Mouse (Mus musculus) embryonic facial prominence, embryonic 15.5 days (tissue): ENCODE data around the gene Ndufv1. TPM values are rescaled to one million over a fixed set of nuclear protein-coding genes. Genes with fewer than 3 reads are reported as not detected.
A peak's percentile ranks its signal among the peaks of the same experiment; 100 is the strongest.
"Not testable (repeated sequence)": the region's sequence is repeated elsewhere in the genome, so short reads cannot be mapped to it uniquely, and the experiment has no call there.

ENCODE experiments used
- ATAC-seq: fragments of 200-750 bp; cut with Nextera tagmentation; 2 replicates; pipeline ENCODE4 v1.8.0; 2017; ENCODE audit warnings: low read depth, moderate TSS enrichment; ENCODE audit not compliant: insufficient number of reproducible peaks, low FRiP score, low TSS enrichment
- H3K27ac ChIP-seq: fragments of 300-500 bp; sonication (generic); replicated peaks from 2 replicates; pipeline ENCODE4 v1.5.1; 2015; ENCODE audit warnings: mild to moderate bottlenecking, inconsistent platforms
- H3K27me3 ChIP-seq: fragments of 300-500 bp; sonication (generic); 2 replicates; pipeline ENCODE4 v1.6.1; 2015; ENCODE audit warnings: inconsistent platforms
- H3K36me3 ChIP-seq: fragments of 300-500 bp; sonication (generic); 2 replicates; pipeline ENCODE4 v1.6.1; 2015; ENCODE audit warnings: mild to moderate bottlenecking, inconsistent platforms
- H3K4me1 ChIP-seq: fragments of 300-500 bp; sonication (generic); 2 replicates; pipeline ENCODE4 v1.6.1; 2015; ENCODE audit warnings: inconsistent platforms
- H3K4me2 ChIP-seq: fragments of 300-500 bp; sonication (generic); replicated peaks from 2 replicates; pipeline ENCODE4 v1.6.1; 2015; ENCODE audit warnings: mild to moderate bottlenecking, inconsistent platforms
- H3K4me3 ChIP-seq: fragments of 300-500 bp; sonication (generic); replicated peaks from 2 replicates; pipeline ENCODE4 v1.5.1; 2015; ENCODE audit warnings: mild to moderate bottlenecking, inconsistent platforms
- H3K9ac ChIP-seq: fragments of 300-500 bp; sonication (generic); 2 replicates; pipeline ENCODE4 v1.6.1; 2015; ENCODE audit warnings: inconsistent platforms
- H3K9me3 ChIP-seq: fragments of 300-500 bp; sonication (generic); replicated peaks from 2 replicates; pipeline ENCODE4 v1.6.1; 2016; ENCODE audit warnings: inconsistent platforms
- WGBS: fragments of 180-500 bp; shearing (Covaris S2); methylation state at CpG from one replicate; pipeline ENCODE4 v1.1.7; 2015; 5-methylcytosine and 5-hydroxymethylcytosine counted together
- polyA plus RNA-seq: library from polyadenylated mRNA; unstranded; fragments of >200 nt; fragmentation: Nextera tagmentation; extraction: Ambion mirVana; gene quantifications from 2 replicates; pipeline ENCODE4 v1.2.1, GENCODE M21; 2015

The Ndufv1 gene
- polyA plus RNA-seq, 1 experiment from 2014 or later: 190 TPM

GRCm38 (mm10) chr19:3990804-3991203 lies 21.8 kb downstream of the Ndufv1 start:
- Histone ChIP-seq H3K4me1 (peaks cover 11% of the 10 kb centered on the region), H3K27ac (no peak overlapping the region), H3K4me3 (no peak overlapping the region), H3K36me3 (no peaks in the 10 kb centered on the region), H3K4me2 (no peak overlapping the region), H3K9ac (no peak overlapping the region), H3K9me3 (no peaks in the 10 kb centered on the region), H3K27me3 (no peaks in the 10 kb centered on the region)
- ATAC-seq: no peak
- WGBS: 61% methylated on average over 6 of the region's 6 CpGs

GRCm38 (mm10) chr19:3988750-3989149 lies 23.9 kb downstream of the Ndufv1 start:
- no peaks in the 10 kb centered on the region for H3K9me3 ChIP-seq
- ATAC-seq: no peak
- no peaks in the 10 kb centered on the region for H3K36me3 ChIP-seq
- H3K27me3 ChIP-seq: no peaks in the 10 kb centered on the region
- no peak overlapping the region for H3K4me2 ChIP-seq
- 85% methylated on average over 4 of the region's 4 CpGs for WGBS
- no peak overlapping the region for H3K4me3 ChIP-seq
- no peak overlapping the region for H3K9ac ChIP-seq
- H3K4me1 ChIP-seq: peaks cover 14% of the 10 kb centered on the region
- no peak overlapping the region for H3K27ac ChIP-seq

- Histone ChIP-seq H3K4me1 (peaks cover 16% of the 10 kb centered on the region), H3K4me2 (no peak overlapping the region), H3K36me3 (no peaks in the 10 kb centered on the region), H3K4me3 (no peak overlapping the region), H3K9ac (no peak overlapping the region), H3K27ac (no peak overlapping the region), H3K9me3 (no peaks in the 10 kb centered on the region), H3K27me3 (no peaks in the 10 kb centered on the region)
- ATAC-seq: no peak
- 82% methylated on average over 14 of the region's 14 CpGs for WGBS
These were observed 24.5 kb downstream of the Ndufv1 start for GRCm38 (mm10) chr19:3988066-3988465.

GRCm38 (mm10) chr19:3986334-3986733 lies 26.3 kb downstream of the Ndufv1 start, which contains the start of gene Acy3:
Gene Acy3, plus strand, starts transcription at chr19:3986570.
- Histone ChIP-seq H3K9me3 (no peaks in the 10 kb centered on the region), H3K4me1 (peaks cover 16% of the 10 kb centered on the region), H3K4me2 (peak within 1 kb of the TSS; percentile 26), H3K27me3 (no peaks in the 10 kb centered on the region), H3K4me3 (no peak within 1 kb of the TSS; the same call in 1 of the 2 replicates), H3K36me3 (no peaks in the 10 kb centered on the region), H3K9ac (no peak within 1 kb of the TSS), H3K27ac (peak within 1 kb of the TSS; percentile 24; the same call in 1 of the 2 replicates)
- WGBS: 9% methylated on average over 8 of the region's 8 CpGs
- no peak for ATAC-seq

- no peak for ATAC-seq
- Histone ChIP-seq H3K36me3 (no peaks in the 10 kb centered on the region), H3K4me2 (no peak overlapping the region), H3K27me3 (no peaks in the 10 kb centered on the region), H3K9me3 (no peaks in the 10 kb centered on the region), H3K27ac (0 out of 2 replicates have a peak overlapping the region, but pooled peaks have one; percentile 24), H3K9ac (no peak overlapping the region), H3K4me3 (no peak overlapping the region), H3K4me1 (peaks cover 16% of the 10 kb centered on the region)
- 47% methylated on average over 8 of the region's 8 CpGs for WGBS
These were observed 27.3 kb downstream of the Ndufv1 start for GRCm38 (mm10) chr19:3985261-3985681.

GRCm38 (mm10) chr19:3983527-3984200 lies 28.9 kb downstream of the Ndufv1 start:
- no peak for ATAC-seq
- Histone ChIP-seq H3K9me3 (no peaks in the 10 kb centered on the region), H3K4me3 (no peak overlapping the region), H3K9ac (no peak overlapping the region), H3K4me2 (no peak overlapping the region), H3K27me3 (no peaks in the 10 kb centered on the region), H3K36me3 (no peaks in the 10 kb centered on the region), H3K4me1 (peaks cover 20% of the 10 kb centered on the region), H3K27ac (0 out of 2 replicates have a peak overlapping the region, but pooled peaks have one; percentile 6)
- WGBS: 36% methylated on average over 9 of the region's 9 CpGs

GRCm38 (mm10) chr19:3980917-3981316 lies 31.7 kb downstream of the Ndufv1 start:
- peaks cover 8% of the 10 kb centered on the region for H3K4me1 ChIP-seq
- H3K4me3 ChIP-seq: no peak overlapping the region
- no peaks in the 10 kb centered on the region for H3K9me3 ChIP-seq
- ATAC-seq: no peak
- 78% methylated on average over 9 of the region's 9 CpGs for WGBS
- no peak overlapping the region for H3K9ac ChIP-seq
- no peak overlapping the region for H3K4me2 ChIP-seq
- H3K36me3 ChIP-seq: no peaks in the 10 kb centered on the region
- no peaks in the 10 kb centered on the region for H3K27me3 ChIP-seq
- H3K27ac ChIP-seq: no peak overlapping the region

GRCm38 (mm10) chr19:3980309-3980708 lies 32.3 kb downstream of the Ndufv1 start:
- H3K4me2 ChIP-seq: no peak overlapping the region
- peak; percentile 70 for ATAC-seq
- no peak overlapping the region for H3K27ac ChIP-seq
- peaks cover 8% of the 10 kb centered on the region for H3K4me1 ChIP-seq
- no peak overlapping the region for H3K4me3 ChIP-seq
- WGBS: 11% methylated on average over 4 of the region's 4 CpGs
- H3K27me3 ChIP-seq: no peaks in the 10 kb centered on the region
- H3K9me3 ChIP-seq: no peaks in the 10 kb centered on the region
- no peak overlapping the region for H3K9ac ChIP-seq
- no peaks in the 10 kb centered on the region for H3K36me3 ChIP-seq

GRCm38 (mm10) chr19:3975866-3976265 lies 36.7 kb downstream of the Ndufv1 start:
- H3K27ac ChIP-seq: no peak overlapping the region
- H3K36me3 ChIP-seq: no peaks in the 10 kb centered on the region
- H3K9me3 ChIP-seq: no peaks in the 10 kb centered on the region
- ATAC-seq: no peak
- no peak overlapping the region for H3K4me2 ChIP-seq
- H3K4me1 ChIP-seq: peaks cover 16% of the 10 kb centered on the region
- no peak overlapping the region for H3K4me3 ChIP-seq
- 55% methylated on average over 2 of the region's 2 CpGs for WGBS
- H3K9ac ChIP-seq: no peak overlapping the region
- H3K27me3 ChIP-seq: no peaks in the 10 kb centered on the region

GRCm38 (mm10) chr19:3974608-3975007 lies 38.0 kb downstream of the Ndufv1 start:
- H3K4me1 ChIP-seq: peaks cover 12% of the 10 kb centered on the region
- H3K9ac ChIP-seq, H3K36me3 ChIP-seq, H3K4me2 ChIP-seq, ATAC-seq, H3K27me3 ChIP-seq, H3K9me3 ChIP-seq, H3K4me3 ChIP-seq, H3K27ac ChIP-seq: not testable (repeated sequence)
- 58% methylated on average over 6 of the region's 6 CpGs for WGBS

- Histone ChIP-seq H3K4me2 (peak within 1 kb of the TSS; percentile 12; the same call in 1 of the 2 replicates), H3K27me3 (no peaks in the 10 kb centered on the region), H3K27ac (peak within 1 kb of the TSS; percentile 65), H3K4me3 (no peak within 1 kb of the TSS), H3K9me3 (no peaks in the 10 kb centered on the region), H3K36me3 (no peaks in the 10 kb centered on the region), H3K4me1 (peaks cover 12% of the 10 kb centered on the region), H3K9ac (no peak within 1 kb of the TSS)
- WGBS: 19% methylated on average over 9 of the region's 9 CpGs
- peak; percentile 40; the same call in 1 of the 2 replicates for ATAC-seq
These were observed 40.4 kb downstream of the Ndufv1 start, which contains the start of gene Aldh3b2 for GRCm38 (mm10) chr19:3972229-3972628. Gene Aldh3b2, plus strand, starts transcription at chr19:3972328.

GRCm38 (mm10) chr19:3967258-3967657 lies 45.3 kb downstream of the Ndufv1 start:
- no peak for ATAC-seq
- Histone ChIP-seq H3K27ac (no peak overlapping the region), H3K36me3 (no peaks in the 10 kb centered on the region), H3K4me2 (no peak overlapping the region), H3K9ac (no peak overlapping the region), H3K9me3 (no peaks in the 10 kb centered on the region), H3K4me3 (no peak overlapping the region), H3K27me3 (no peaks in the 10 kb centered on the region), H3K4me1 (peaks cover 6% of the 10 kb centered on the region; the same call in 1 of the 2 replicates)
- WGBS: 56% methylated on average over 3 of the region's 3 CpGs
